Mouse (Mus musculus) CH12.LX (cell line): ENCODE measurements around the gene 6430548M08Rik. TPM values are rescaled to one million over a fixed set of nuclear protein-coding genes. Genes with fewer than 3 reads are reported as not detected.

Experiments
- DNase-seq: peaks from one replicate; pipeline ENCODE4 v3.0.0-alpha.2; 2013; ENCODE audit errors: extremely low read depth
- H3K27ac ChIP-seq: 2 replicates; pipeline ENCODE4 v1.5.1; 2012; ENCODE audit warnings: low read depth, mild to moderate bottlenecking, control low read depth, moderate library complexity; ENCODE audit not compliant: insufficient read depth
- H3K27me3 ChIP-seq: replicated peaks from 2 replicates; pipeline ENCODE3; 2012; ENCODE audit warnings: inconsistent platforms
- H3K36me3 ChIP-seq, 2 experiments: replicated peaks in 1 of 2; 2 replicates each; pipeline versions ENCODE3 to v1.6.1; 2012; ENCODE audit warnings: inconsistent platforms in 1 of 2, low read length in 1 of 2, mild to moderate bottlenecking in 1 of 2, mixed read lengths in 1 of 2, moderate library complexity in 1 of 2; ENCODE audit not compliant: control insufficient read depth in 1 of 2, insufficient read depth in 1 of 2
- H3K4me1 ChIP-seq, 2 experiments: 2 replicates each; pipeline ENCODE4 v1.6.1; 2012; ENCODE audit warnings: inconsistent platforms in 1 of 2, moderate library complexity in 1 of 2; ENCODE audit not compliant: insufficient read depth in 2 of 2, control insufficient read depth in 1 of 2
- H3K4me2 ChIP-seq: 2 replicates; pipeline ENCODE4 v1.6.1; 2012; ENCODE audit warnings: low read depth, mild to moderate bottlenecking, control low read depth; ENCODE audit not compliant: poor library complexity, insufficient read depth, severe bottlenecking
- H3K4me3 ChIP-seq, 3 experiments: fragments of 150-350 bp in 1 of 3; sonication (generic) in 1 of 3; replicated peaks in 1 of 3; 2 replicates each; pipeline versions ENCODE3 to v1.5.1; 2011 to 2012; ENCODE audit warnings: low read depth in 2 of 3, low read length in 2 of 3, mild to moderate bottlenecking in 2 of 3, moderate library complexity in 2 of 3, control low read depth in 1 of 3, improper control_type of control experiment in 1 of 3, inconsistent platforms in 1 of 3, mixed read lengths in 1 of 3; ENCODE audit not compliant: poor library complexity in 1 of 3
- H3K79me2 ChIP-seq: replicated peaks from 2 replicates; pipeline ENCODE4 v1.6.1; 2012; ENCODE audit warnings: mild to moderate bottlenecking, moderate library complexity; ENCODE audit not compliant: control insufficient read depth, poor library complexity, insufficient read depth, severe bottlenecking; ENCODE audit errors: extremely low read depth
- H3K9ac ChIP-seq: 2 replicates; pipeline ENCODE4 v1.6.1; 2012; ENCODE audit warnings: low read depth, mild to moderate bottlenecking, control low read depth, moderate library complexity; ENCODE audit not compliant: insufficient read depth
- H3K9me3 ChIP-seq: replicated peaks from 2 replicates; pipeline ENCODE3; 2012; ENCODE audit warnings: low read length, inconsistent platforms, mixed read lengths
- CHD1 ChIP-seq: IDR thresholded peaks from 2 replicates; pipeline ENCODE4 v1.6.1; 2012; ENCODE audit warnings: low read depth, low read length, improper control_type of control experiment, inconsistent platforms
- CHD2 ChIP-seq: IDR thresholded peaks from 2 replicates; pipeline ENCODE4 v1.6.1; 2011; ENCODE audit warnings: low read length, improper control_type of control experiment
- CTCF ChIP-seq, 2 experiments: IDR thresholded peaks in 1 of 2; conservative IDR thresholded peaks in 1 of 2; 2 replicates each; pipeline ENCODE4 v1.5.1; 2011 to 2012; ENCODE audit warnings: low read depth in 2 of 2, low read length in 2 of 2, improper control_type of control experiment in 1 of 2, inconsistent platforms in 1 of 2, mild to moderate bottlenecking in 1 of 2, moderate library complexity in 1 of 2
- E2F4 ChIP-seq: IDR thresholded peaks from 2 replicates; pipeline ENCODE4 v1.6.1; 2011; ENCODE audit warnings: low read depth, low read length, improper control_type of control experiment; ENCODE audit not compliant: insufficient replicate concordance
- ELF1 ChIP-seq: IDR thresholded peaks from 2 replicates; pipeline ENCODE4 v1.6.1; 2014; ENCODE audit warnings: low read depth, mild to moderate bottlenecking, inconsistent platforms, low read length, improper control_type of control experiment
- EP300 ChIP-seq: IDR thresholded peaks from 2 replicates; pipeline ENCODE4 v1.6.1; 2011; ENCODE audit warnings: low read length, improper control_type of control experiment
- ETS1 ChIP-seq: conservative IDR thresholded peaks from 2 replicates; pipeline ENCODE4 v1.6.1; 2012; ENCODE audit warnings: low read depth, mild to moderate bottlenecking, inconsistent platforms, low read length, improper control_type of control experiment, moderate library complexity
- GABPA ChIP-seq: IDR thresholded peaks from 2 replicates; pipeline ENCODE4 v1.6.1; 2012; ENCODE audit warnings: low read depth, low read length, improper control_type of control experiment, inconsistent platforms; ENCODE audit not compliant: insufficient replicate concordance
- HCFC1 ChIP-seq: IDR thresholded peaks from 2 replicates; pipeline ENCODE4 v1.6.1; 2012; ENCODE audit warnings: low read depth, mild to moderate bottlenecking, inconsistent platforms, low read length, improper control_type of control experiment
- JUND ChIP-seq: conservative IDR thresholded peaks from 2 replicates; pipeline ENCODE4 v1.6.1; 2011; ENCODE audit warnings: low read depth, low read length, improper control_type of control experiment
- KAT2A ChIP-seq: IDR thresholded peaks from 2 replicates; pipeline ENCODE4 v1.6.1; 2012; ENCODE audit warnings: low read length, improper control_type of control experiment, inconsistent platforms; ENCODE audit not compliant: insufficient replicate concordance
- MAX ChIP-seq: IDR thresholded peaks from 2 replicates; pipeline ENCODE4 v1.6.1; 2011; ENCODE audit warnings: low read length, improper control_type of control experiment
- MEF2A ChIP-seq: IDR thresholded peaks from 2 replicates; pipeline ENCODE4 v1.6.1; 2014; ENCODE audit warnings: low read depth, mild to moderate bottlenecking, inconsistent platforms, low read length, improper control_type of control experiment, borderline replicate concordance
- MXI1 ChIP-seq: IDR thresholded peaks from 2 replicates; pipeline ENCODE4 v1.6.1; 2011; ENCODE audit warnings: mild to moderate bottlenecking, low read depth, low read length, improper control_type of control experiment
- NRF1 ChIP-seq: IDR thresholded peaks from 2 replicates; pipeline ENCODE4 v1.6.1; 2014; ENCODE audit warnings: low read depth, mild to moderate bottlenecking, inconsistent platforms, low read length, improper control_type of control experiment, moderate library complexity
- PAX5 ChIP-seq: IDR thresholded peaks from 2 replicates; pipeline ENCODE4 v1.6.1; 2012; ENCODE audit warnings: low read length, inconsistent platforms, mixed read lengths
- POLR2A ChIP-seq: IDR thresholded peaks from 2 replicates; pipeline ENCODE4 v1.6.1; 2011; ENCODE audit warnings: low read depth, mild to moderate bottlenecking, improper control_type of control experiment, low read length
- POLR2AphosphoS2 ChIP-seq: IDR thresholded peaks from 2 replicates; pipeline ENCODE4 v1.6.1; 2011; ENCODE audit warnings: low read depth, low read length, improper control_type of control experiment
- SMC3 ChIP-seq: IDR thresholded peaks from 2 replicates; pipeline ENCODE4 v1.6.1; 2011; ENCODE audit warnings: low read depth, low read length, improper control_type of control experiment
- TBP ChIP-seq: conservative IDR thresholded peaks from 2 replicates; pipeline ENCODE4 v1.6.1; 2011; ENCODE audit warnings: low read depth, low read length, improper control_type of control experiment
- TCF12 ChIP-seq: IDR thresholded peaks from 2 replicates; pipeline ENCODE4 v1.6.1; 2014; ENCODE audit warnings: low read depth, mild to moderate bottlenecking, inconsistent platforms, low read length, improper control_type of control experiment
- USF1 ChIP-seq: IDR thresholded peaks from 2 replicates; pipeline ENCODE4 v1.6.1; 2014; ENCODE audit warnings: low read depth, mild to moderate bottlenecking, inconsistent platforms, low read length, improper control_type of control experiment
- USF2 ChIP-seq: conservative IDR thresholded peaks from 2 replicates; pipeline ENCODE4 v1.6.1; 2011; ENCODE audit warnings: low read depth, low read length, improper control_type of control experiment
- ZMIZ1 ChIP-seq: IDR thresholded peaks from 2 replicates; pipeline ENCODE4 v1.6.1; 2012; ENCODE audit warnings: low read depth, mild to moderate bottlenecking, inconsistent platforms, low read length, improper control_type of control experiment
- ZNF384 ChIP-seq: IDR thresholded peaks from 2 replicates; pipeline ENCODE4 v1.6.1; 2012; ENCODE audit warnings: low read depth, low read length, improper control_type of control experiment, inconsistent platforms
- dilution Hi-C: fragments of 300-500 bp; cut with MboI; formaldehyde crosslinking; loops from 2 replicates; pipeline ENCODE4 v1.14.3; 2020; ENCODE audit warnings: low sequenced_read_pairs; ENCODE audit not compliant: extremely low pct_unique_long_range_greater_than_20kb, extremely low pct_ligation_motif_present
- in situ Hi-C: fragments of 300-500 bp; cut with MboI; formaldehyde crosslinking; loops from 3 replicates; pipeline ENCODE4 v1.14.3; 2019; ENCODE audit warnings: low sequenced_read_pairs, low pct_ligation_motif_present, low pct_unique_long_range_greater_than_20kb, mixed read lengths
- polyA plus RNA-seq: library from polyadenylated mRNA; unstranded; fragments of >175 nt; gene quantifications from 2 replicates; pipeline ENCODE4 v1.2.1, GENCODE M21; 2012; ENCODE audit warnings: low read depth; ENCODE audit not compliant: insufficient read length
- total RNA-seq, 2 experiments: library from RNA; depleted of rRNA; stranded (reverse); fragments of 300-350 nt in 1 of 2; fragments of >200 nt in 1 of 2; gene quantifications; 2 replicates each; pipeline ENCODE4 v1.2.3; 2012 to 2014

The 6430548M08Rik gene
- total and polyA plus RNA-seq, 3 experiments: 0.13 TPM; not detected in 2

- no peak for TF ChIP-seq ETS1
- TF ChIP-seq MEF2A: no peak
These were observed 35.9 kb upstream of the 6430548M08Rik start (continued) for GRCm38 (mm10) chr8:120078080-120078479.

DNA sequence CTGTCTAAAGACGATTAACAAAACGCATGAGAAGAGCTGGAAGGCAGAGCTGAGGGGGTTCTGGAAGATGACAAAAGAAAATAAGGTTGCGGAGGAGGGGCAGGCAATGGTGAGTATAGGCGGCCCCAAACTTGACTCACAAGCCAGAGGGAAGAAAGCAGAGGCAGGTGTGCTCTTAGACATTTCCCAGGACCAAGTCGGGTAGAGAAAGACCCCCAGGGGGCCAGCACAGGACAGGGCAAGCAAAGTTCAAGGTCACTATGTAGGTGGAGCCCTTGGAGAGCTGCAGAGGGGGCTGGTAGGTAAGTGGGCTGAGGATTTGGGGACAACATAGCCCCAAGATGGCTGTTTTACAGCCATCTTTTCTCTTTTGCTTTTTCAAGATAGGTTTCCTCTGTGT is 34.6 kb upstream of the 6430548M08Rik start:
- Histone ChIP-seq H3K79me2 (no peaks in the 10 kb centered on the region), H3K36me3 (peaks cover 21 to 31% of the 10 kb centered on the region in 2 experiments), H3K27ac (no peak overlapping the region), H3K9ac (no peak overlapping the region), H3K4me1 (peaks cover 19 to 37% of the 10 kb centered on the region in 2 experiments)
- in situ Hi-C loops: loop anchor here (5.0 kb wide), 1 partner anchor 132 kb away; no protein-coding TSS in a partner anchor
- dilution Hi-C loops: no loop called here
- no peak for DNase-seq
- no peak for TF ChIP-seq MXI1
- TF ChIP-seq EP300: no peak
- TF ChIP-seq, all 38 proteins: peak for 0
- H3K27me3 ChIP-seq: peaks cover 27% of the 10 kb centered on the region
- no peak overlapping the region for H3K4me3 ChIP-seq
- H3K4me2 ChIP-seq: no peak overlapping the region
- no peaks in the 10 kb centered on the region for H3K9me3 ChIP-seq

GRCm38 (mm10) chr8:120083261-120083660 is 30.7 kb upstream of the 6430548M08Rik start:
- dilution Hi-C loops: no loop called here
- TF ChIP-seq CHD2: no peak
- TF ChIP-seq PAX5: no peak
- no peak for TF ChIP-seq CTCF (conservative IDR thresholded peaks at IDR 0.05 in 1 of 2, IDR thresholded peaks at IDR 0.05 in 1 of 2; ENCODE audit: low read depth in 2 of 2, low read length in 2 of 2)
- TF ChIP-seq TBP: no peak
- TF ChIP-seq MAX: no peak
- no peak for TF ChIP-seq POLR2AphosphoS2
- TF ChIP-seq ELF1: no peak
- TF ChIP-seq E2F4: no peak
- no peak overlapping the region for H3K27ac ChIP-seq

GRCm38 (mm10) chr8:120084783-120085182 is 29.2 kb upstream of the 6430548M08Rik start:
- DNase-seq: no peak
- H3K9ac ChIP-seq: no peak overlapping the region
- peaks cover 56 to 78% of the 10 kb centered on the region in 2 experiments for H3K36me3 ChIP-seq
- no peak for TF ChIP-seq MEF2A
- no peak for TF ChIP-seq NRF1
- no peak for TF ChIP-seq HCFC1
- TF ChIP-seq CHD2: no peak
- TF ChIP-seq ZMIZ1: no peak
- TF ChIP-seq MXI1: no peak
- no peak for TF ChIP-seq POLR2A
- TF ChIP-seq JUND: no peak
- no peak for TF ChIP-seq ZNF384
- TF ChIP-seq CHD1: no peak
- no peak for TF ChIP-seq USF1
- no peak for TF ChIP-seq TBP
- TF ChIP-seq USF2: no peak
- no peak for TF ChIP-seq KAT2A
- no peak for TF ChIP-seq GABPA
- no peak for TF ChIP-seq TCF12
- TF ChIP-seq E2F4: no peak
- no peak for TF ChIP-seq PAX5
- TF ChIP-seq SMC3: no peak
- H3K27ac ChIP-seq: no peak overlapping the region
- H3K79me2 ChIP-seq: no peaks in the 10 kb centered on the region
- dilution Hi-C loops: no loop called here
- in situ Hi-C loops: no loop called here
- no peak overlapping the region for H3K4me3 ChIP-seq
- H3K9me3 ChIP-seq: no peaks in the 10 kb centered on the region
- H3K27me3 ChIP-seq: no peaks in the 10 kb centered on the region
- H3K4me2 ChIP-seq: no peak overlapping the region
- H3K4me1 ChIP-seq: peaks cover 19 to 22% of the 10 kb centered on the region in 2 experiments

More at GRCm38 (mm10) chr8:120083261-120083660, 30.7 kb upstream of the 6430548M08Rik start:
- Histone ChIP-seq H3K4me3 (no peak overlapping the region), H3K9ac (no peak overlapping the region), H3K36me3 (peaks cover 56 to 69% of the 10 kb centered on the region in 2 experiments), H3K9me3 (no peaks in the 10 kb centered on the region), H3K4me1 (peaks cover 19 to 22% of the 10 kb centered on the region in 2 experiments), H3K27me3 (no peaks in the 10 kb centered on the region), H3K4me2 (no peak overlapping the region), H3K79me2 (no peaks in the 10 kb centered on the region)
- DNase-seq: no peak
- in situ Hi-C loops: no loop called here
